Comparison of ENCODE assay signal across 7 mouse cellular contexts in the genomic region with DNA sequence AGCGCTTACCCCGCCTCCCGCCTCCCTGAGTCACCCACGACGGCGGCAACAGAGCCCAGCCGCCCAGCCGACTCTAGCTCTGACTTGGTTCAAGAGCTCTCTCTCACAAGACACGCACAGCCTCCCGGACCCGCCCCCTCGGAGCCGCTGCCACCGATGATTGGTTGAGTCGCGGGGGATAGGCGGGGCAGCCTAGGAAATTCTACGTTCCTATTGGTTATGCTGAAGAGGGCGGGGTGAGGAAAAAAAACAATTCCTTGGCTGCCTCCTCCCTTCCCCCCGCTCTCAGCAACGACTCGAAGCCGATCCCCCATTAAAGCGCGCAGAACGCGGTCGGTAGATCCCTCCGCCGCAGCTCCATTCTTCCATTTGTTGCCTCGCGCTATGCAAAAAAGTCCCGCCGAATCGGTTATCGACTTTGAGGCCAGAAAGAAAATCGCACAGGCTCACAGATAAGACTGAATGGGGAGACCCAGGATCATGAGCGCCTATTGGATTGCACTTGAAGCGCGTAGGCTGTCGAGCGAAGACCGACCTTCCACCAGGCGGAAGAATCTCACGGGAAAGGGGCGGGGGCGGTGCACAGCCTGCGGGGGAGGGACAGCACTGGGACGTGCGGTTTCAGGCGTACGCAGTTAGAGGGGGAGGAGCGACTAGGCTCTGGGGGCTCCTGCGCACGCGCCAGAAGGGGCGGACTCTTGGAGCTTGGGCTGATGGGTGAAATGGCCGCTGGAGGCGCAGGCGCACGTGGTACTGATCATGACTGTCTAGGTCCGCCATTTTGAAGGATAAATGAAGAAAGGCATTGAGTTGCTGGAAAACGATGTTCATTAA. TPM values are rescaled to one million over a fixed set of nuclear protein-coding genes. Genes with fewer than 3 reads are reported as not detected.
DNase-seq lines count a peak whose midpoint lies in the region; ATAC-seq lines count a peak whose summit lies in the region.

A gene (minus strand): TSS at position 162 of the 834 bp plus-strand sequence.

- no peaks in the 10 kb centered on the region for H3K36me3 ChIP-seq in intestine, embryonic 16.5 days (ENCODE audit: control insufficient read depth, insufficient read depth, low read length)
- H3K36me3 ChIP-seq in midbrain, embryonic 11.5 days (ENCODE audit: control insufficient read depth, insufficient read depth, low read length) = peaks cover 5% of the 10 kb centered on the region; the same call in 1 of the 2 replicates

- H3K4me1 ChIP-seq in intestine, embryonic 16.5 days (ENCODE audit: control insufficient read depth, insufficient read depth, low read length) = peaks cover 8% of the 10 kb centered on the region
- H3K4me1 ChIP-seq in midbrain, embryonic 11.5 days (ENCODE audit: control insufficient read depth, insufficient read depth, low read length) = peaks cover 20% of the 10 kb centered on the region

- H3K9ac ChIP-seq in intestine, embryonic 16.5 days (ENCODE audit: low read depth, low read length) = peak within 1 kb of the TSS; percentile 89
- H3K9ac ChIP-seq in midbrain, embryonic 11.5 days (ENCODE audit: low read length) = peak within 1 kb of the TSS; percentile 93

- peak within 1 kb of the TSS; percentile 89 for H3K4me3 ChIP-seq in intestine, embryonic 16.5 days (ENCODE audit: low read length)
- peak within 1 kb of the TSS; percentile 87 for H3K4me3 ChIP-seq in midbrain, embryonic 11.5 days (ENCODE audit: low read depth, low read length)

- no peaks in the 10 kb centered on the region for H3K9me3 ChIP-seq in intestine, embryonic 16.5 days (ENCODE audit: control insufficient read depth, low read length)
- no peaks in the 10 kb centered on the region for H3K9me3 ChIP-seq in midbrain, embryonic 11.5 days (ENCODE audit: control insufficient read depth, low read length)

- DNase-seq in adrenal gland, adult 8-10 months = peak; percentile 99
- peak; percentile 99 for DNase-seq in embryo, embryonic 9.5 days (ENCODE audit: extremely low spot score)
- peak; percentile 96 to 98 for DNase-seq in gastrocnemius, postnatal 4 days (ENCODE audit: low spot score in 2 of 2)
- peak; percentile 98 for DNase-seq in left cerebral cortex, postnatal 36 days (ENCODE audit: low spot score in 2 of 2)
- DNase-seq in midbrain, embryonic 11.5 days (ENCODE audit: low spot score, missing footprints) = peak; percentile 100
- peak; percentile 98 for DNase-seq in skeletal muscle tissue, adult 2 months (ENCODE audit: low read depth, low spot score)

- no peaks in the 10 kb centered on the region for H3K27me3 ChIP-seq in intestine, embryonic 16.5 days (replicated peaks; ENCODE audit: control insufficient read depth, insufficient read depth, low read length)
- no peaks in the 10 kb centered on the region; the same call in 1 of the 2 replicates for H3K27me3 ChIP-seq in midbrain, embryonic 11.5 days (ENCODE audit: control insufficient read depth, insufficient read depth, low read length)

- peak within 1 kb of the TSS; percentile 80 for H3K4me2 ChIP-seq in intestine, embryonic 16.5 days (ENCODE audit: low read depth, low read length)
- peak within 1 kb of the TSS; percentile 79 for H3K4me2 ChIP-seq in midbrain, embryonic 11.5 days

- under 1% methylated on average over 63 of the region's 63 CpGs for WGBS in intestine, embryonic 16.5 days
- under 1% methylated on average over 60 of the region's 63 CpGs for WGBS in midbrain, embryonic 11.5 days

- ATAC-seq in intestine, embryonic 16.5 days = peak; percentile 95
- peak; percentile 96 for ATAC-seq in midbrain, embryonic 11.5 days (ENCODE audit: low FRiP score)

- intact Hi-C loops in left cerebral cortex, postnatal 36 days (cut with DNase I) = loop anchor here (2.0 to 5.0 kb wide), 4 partner anchors 74 to 169 kb away; a partner anchor contains a TSS

- peak within 1 kb of the TSS; percentile 99 for H3K27ac ChIP-seq in intestine, embryonic 16.5 days (ENCODE audit: low read length)
- H3K27ac ChIP-seq in midbrain, embryonic 11.5 days (ENCODE audit: low read depth, low read length) = peak within 1 kb of the TSS; percentile 99

RNA-seq across cellular contexts. Expression of the gene that starts here (rescaled TPM):
- 10 to 100 TPM; 27.3 to 53.0 (median 38.4) TPM for total RNA-seq in adrenal gland, adult 8-10 months (2022)
- 10 to 100 TPM; 33.5 to 37.5 TPM for total RNA-seq in gastrocnemius, postnatal 4 days (2021)
- polyA plus RNA-seq in intestine, embryonic 16.5 days (2015; fragmentation: Nextera tagmentation; extraction: Ambion mirVana) = 40.2 and 46.7 TPM in 2 replicates
- 10 to 100 TPM; 37.7 to 60.2 TPM for total RNA-seq in left cerebral cortex, postnatal 36 days (2021)
- polyA plus RNA-seq in midbrain, embryonic 11.5 days (2014; fragmentation: Nextera tagmentation; extraction: Ambion mirVana) = 59.1 and 69.2 TPM in 2 replicates

Comparison
In these comparisons a context has a peak if more than half of its experiments do, and no peak if none do; other contexts are left out.
1. Peak in every context shown above with its lines: DNase-seq, ATAC-seq, H3K4me3 ChIP-seq and H3K27ac ChIP-seq.